Mouse (Mus musculus) C2C12 (cell line): ENCODE results near the gene Slc25a38.

Source experiments
- CEBPB ChIP-seq: IDR thresholded peaks from one replicate; pipeline ENCODE4 v1.6.1; 2011; ENCODE audit warnings: low read depth, mild to moderate bottlenecking, control low read depth, moderate library complexity
- CTCF ChIP-seq: IDR thresholded peaks from one replicate; pipeline ENCODE4 v1.5.1; 2011; ENCODE audit not compliant: control insufficient read depth, insufficient read depth, insufficient read length
- FOSL1 ChIP-seq: IDR thresholded peaks from one replicate; pipeline ENCODE4 v1.8.0; 2011; ENCODE audit warnings: mild to moderate bottlenecking, low read length; ENCODE audit not compliant: poor library complexity, insufficient read depth, severe bottlenecking
- MAX ChIP-seq: IDR thresholded peaks from one replicate; pipeline ENCODE4 v1.6.1; 2011; ENCODE audit warnings: mild to moderate bottlenecking, control low read depth
- MYOD1 ChIP-seq: IDR thresholded peaks from one replicate; pipeline ENCODE4 v1.6.1; 2011; ENCODE audit warnings: low read depth; ENCODE audit not compliant: control insufficient read depth, insufficient read length
- MYOG ChIP-seq: IDR thresholded peaks from one replicate; pipeline ENCODE4 v1.6.1; 2011; ENCODE audit not compliant: control insufficient read depth, insufficient read length; ENCODE audit errors: extremely low read depth
- USF1 ChIP-seq: IDR thresholded peaks from one replicate; pipeline ENCODE4 v1.6.1; 2011; ENCODE audit warnings: low read depth, mild to moderate bottlenecking, control low read depth, moderate library complexity

GRCm38 (mm10) chr9:120126868-120127267 lies 16.7 kb downstream of the Slc25a38 start:
- TF ChIP-seq MAX: no peak
- TF ChIP-seq USF1: no peak
- no peak for TF ChIP-seq MYOD1
- no peak for TF ChIP-seq CTCF
- no peak for TF ChIP-seq CEBPB
- TF ChIP-seq MYOG: no peak
- no peak for TF ChIP-seq FOSL1
